Mouse (Mus musculus) liver, embryonic 15.5 days (tissue): ENCODE data around the gene Tspan3. TPM values are rescaled to one million over a fixed set of nuclear protein-coding genes. Genes with fewer than 3 reads are reported as not detected.

Source experiments
- ATAC-seq: fragments of 200-750 bp; cut with Nextera tagmentation; 2 replicates; pipeline ENCODE4 v1.8.0; 2017; ENCODE audit warnings: moderate number of reproducible peaks, mild to moderate bottlenecking, moderate library complexity; ENCODE audit not compliant: insufficient read depth
- H3K27ac ChIP-seq: fragments of 300-500 bp; sonication (generic); replicated peaks from 2 replicates; pipeline ENCODE4 v1.5.1; 2015; ENCODE audit warnings: mild to moderate bottlenecking, inconsistent platforms
- H3K27me3 ChIP-seq: fragments of 300-500 bp; sonication (generic); 2 replicates; pipeline ENCODE4 v1.6.1; 2015; ENCODE audit warnings: mild to moderate bottlenecking, inconsistent platforms
- H3K36me3 ChIP-seq: fragments of 300-500 bp; sonication (generic); replicated peaks from 2 replicates; pipeline ENCODE4 v1.6.1; 2015; ENCODE audit warnings: moderate library complexity, mild to moderate bottlenecking, inconsistent platforms
- H3K4me1 ChIP-seq: fragments of 300-500 bp; sonication (generic); replicated peaks from 2 replicates; pipeline ENCODE4 v1.6.1; 2015; ENCODE audit warnings: inconsistent platforms
- H3K4me2 ChIP-seq: fragments of 300-500 bp; sonication (generic); 2 replicates; pipeline ENCODE4 v1.6.1; 2015; ENCODE audit warnings: moderate library complexity, mild to moderate bottlenecking, inconsistent platforms
- H3K4me3 ChIP-seq: fragments of 300-500 bp; sonication (generic); replicated peaks from 2 replicates; pipeline ENCODE4 v1.5.1; 2015; ENCODE audit warnings: mild to moderate bottlenecking, inconsistent platforms
- H3K9ac ChIP-seq: fragments of 300-500 bp; sonication (generic); 2 replicates; pipeline ENCODE4 v1.6.1; 2015; ENCODE audit warnings: moderate library complexity, mild to moderate bottlenecking, inconsistent platforms
- H3K9me3 ChIP-seq: fragments of 300-500 bp; sonication (generic); replicated peaks from 2 replicates; pipeline ENCODE4 v1.6.1; 2016; ENCODE audit warnings: inconsistent platforms
- WGBS: fragments of 180-500 bp; shearing (Covaris S2); methylation state at CpG from one replicate; pipeline ENCODE4 v1.1.7; 2015; ENCODE audit warnings: mixed read lengths; ENCODE audit not compliant: insufficient replicate concordance; 5-methylcytosine and 5-hydroxymethylcytosine counted together
- polyA plus RNA-seq: library from polyadenylated mRNA; unstranded; fragments of >200 nt; fragmentation: Nextera tagmentation; extraction: Ambion mirVana; gene quantifications from 2 replicates; pipeline ENCODE4 v1.2.1, GENCODE M21; 2015

The Tspan3 gene
- polyA plus RNA-seq, 1 experiment from 2014 or later, result 26.3 TPM

GRCm38 (mm10) chr9:56154572-56154971 is 10.7 kb downstream of the Tspan3 start:
- Histone ChIP-seq H3K4me3 (no peak overlapping the region), H3K9ac (no peak overlapping the region), H3K27me3 (no peaks in the 10 kb centered on the region), H3K9me3 (no peaks in the 10 kb centered on the region), H3K27ac (no peak overlapping the region), H3K36me3 (no peaks in the 10 kb centered on the region), H3K4me1 (no peaks in the 10 kb centered on the region), H3K4me2 (no peak overlapping the region)
- WGBS, result 80% methylated on average over 5 of the region's 5 CpGs
- no peak for ATAC-seq

GRCm38 (mm10) chr9:56152482-56153007 is 12.7 kb downstream of the Tspan3 start:
- Histone ChIP-seq H3K9me3 (no peaks in the 10 kb centered on the region), H3K4me3 (no peak overlapping the region), H3K4me1 (no peaks in the 10 kb centered on the region), H3K9ac (no peak overlapping the region), H3K4me2 (no peak overlapping the region), H3K27ac (no peak overlapping the region), H3K27me3 (no peaks in the 10 kb centered on the region), H3K36me3 (no peaks in the 10 kb centered on the region)
- 60% methylated on average over 4 of the region's 4 CpGs for WGBS
- no peak for ATAC-seq

- H3K4me3 ChIP-seq, result no peak overlapping the region
- H3K4me1 ChIP-seq, result no peaks in the 10 kb centered on the region
- H3K4me2 ChIP-seq, result no peak overlapping the region
- no peak overlapping the region for H3K27ac ChIP-seq
- no peaks in the 10 kb centered on the region for H3K36me3 ChIP-seq
- 64% methylated on average over 7 of the region's 7 CpGs for WGBS
- H3K9me3 ChIP-seq, result no peaks in the 10 kb centered on the region
- no peak overlapping the region for H3K9ac ChIP-seq
- no peak for ATAC-seq
- no peaks in the 10 kb centered on the region for H3K27me3 ChIP-seq
Measured at GRCm38 (mm10) chr9:56151745-56152481, 13.4 kb downstream of the Tspan3 start.

- 83% methylated on average over 16 of the region's 16 CpGs for WGBS
- no peak for ATAC-seq
- no peak overlapping the region for H3K4me2 ChIP-seq
- no peaks in the 10 kb centered on the region for H3K27me3 ChIP-seq
- no peak overlapping the region for H3K27ac ChIP-seq
- H3K4me1 ChIP-seq, result no peaks in the 10 kb centered on the region
- no peaks in the 10 kb centered on the region for H3K36me3 ChIP-seq
- H3K4me3 ChIP-seq, result no peak overlapping the region
- H3K9ac ChIP-seq, result no peak overlapping the region
- H3K9me3 ChIP-seq, result no peaks in the 10 kb centered on the region
Measured at GRCm38 (mm10) chr9:56146326-56146923, 18.9 kb downstream of the Tspan3 start.

- Histone ChIP-seq H3K27ac (no peak overlapping the region), H3K4me3 (no peak overlapping the region), H3K4me1 (no peaks in the 10 kb centered on the region), H3K4me2 (no peak overlapping the region), H3K36me3 (0 out of 2 replicates have a peak, but pooled peaks cover 4% of the 10 kb centered on the region), H3K27me3 (no peaks in the 10 kb centered on the region), H3K9ac (no peak overlapping the region), H3K9me3 (no peaks in the 10 kb centered on the region)
- WGBS, result 79% methylated on average over 7 of the region's 7 CpGs
- ATAC-seq, result no peak
Measured at GRCm38 (mm10) chr9:56144366-56145003, 20.8 kb downstream of the Tspan3 start.

- ATAC-seq, result no peak
- no peak overlapping the region for H3K9ac ChIP-seq
- H3K27ac ChIP-seq, result no peak overlapping the region
- H3K4me3 ChIP-seq, result no peak overlapping the region
- WGBS, result 67% methylated on average over 9 of the region's 9 CpGs
- no peaks in the 10 kb centered on the region for H3K4me1 ChIP-seq
- 0 out of 2 replicates have a peak, but pooled peaks cover 5% of the 10 kb centered on the region for H3K36me3 ChIP-seq
- no peaks in the 10 kb centered on the region for H3K27me3 ChIP-seq
- no peak overlapping the region for H3K4me2 ChIP-seq
- no peaks in the 10 kb centered on the region for H3K9me3 ChIP-seq
Measured at GRCm38 (mm10) chr9:56141776-56142175, 23.5 kb downstream of the Tspan3 start.

- H3K4me2 ChIP-seq, result no peak overlapping the region
Measured at GRCm38 (mm10) chr9:56135590-56136197, 29.6 kb downstream of the Tspan3 start.

GRCm38 (mm10) chr9:56134614-56135013 is 30.7 kb downstream of the Tspan3 start:
- 88% methylated on average over 4 of the region's 4 CpGs for WGBS
- Histone ChIP-seq H3K4me1 (no peaks in the 10 kb centered on the region), H3K27ac (no peak overlapping the region), H3K4me2 (no peak overlapping the region), H3K27me3 (no peaks in the 10 kb centered on the region), H3K9ac (no peak overlapping the region), H3K36me3 (0 out of 2 replicates have a peak, but pooled peaks cover 8% of the 10 kb centered on the region), H3K9me3 (no peaks in the 10 kb centered on the region), H3K4me3 (no peak overlapping the region)
- ATAC-seq, result no peak

More at GRCm38 (mm10) chr9:56135590-56136197, 29.6 kb downstream of the Tspan3 start:
- Histone ChIP-seq H3K9me3 (no peaks in the 10 kb centered on the region), H3K4me3 (no peak overlapping the region), H3K4me1 (no peaks in the 10 kb centered on the region), H3K9ac (no peak overlapping the region), H3K27ac (no peak overlapping the region), H3K36me3 (0 out of 2 replicates have a peak, but pooled peaks cover 8% of the 10 kb centered on the region), H3K27me3 (no peaks in the 10 kb centered on the region)
- 64% methylated on average over 4 of the region's 4 CpGs for WGBS
- ATAC-seq, result no peak

- no peak overlapping the region for H3K27ac ChIP-seq
- H3K9ac ChIP-seq, result no peak overlapping the region
- no peak for ATAC-seq
- WGBS, result 75% methylated on average over 5 of the region's 5 CpGs
- H3K4me2 ChIP-seq, result no peak overlapping the region
- no peaks in the 10 kb centered on the region for H3K9me3 ChIP-seq
- no peaks in the 10 kb centered on the region for H3K27me3 ChIP-seq
- 0 out of 2 replicates have a peak, but pooled peaks cover 8% of the 10 kb centered on the region for H3K36me3 ChIP-seq
- no peak overlapping the region for H3K4me3 ChIP-seq
- H3K4me1 ChIP-seq, result no peaks in the 10 kb centered on the region
Measured at GRCm38 (mm10) chr9:56133970-56134369, 31.3 kb downstream of the Tspan3 start.

- Histone ChIP-seq H3K36me3 (0 out of 2 replicates have a peak, but pooled peaks cover 8% of the 10 kb centered on the region), H3K4me3 (no peak overlapping the region), H3K27ac (no peak overlapping the region), H3K4me1 (no peaks in the 10 kb centered on the region), H3K9ac (no peak overlapping the region), H3K9me3 (no peaks in the 10 kb centered on the region), H3K27me3 (no peaks in the 10 kb centered on the region), H3K4me2 (no peak overlapping the region)
- no peak for ATAC-seq
- WGBS, result 71% methylated on average over 10 of the region's 10 CpGs
Measured at GRCm38 (mm10) chr9:56131813-56132525, 33.3 kb downstream of the Tspan3 start.
